Mouse (Mus musculus) heart, embryonic 10.5 days (tissue): ENCODE data around the gene 6030408B16Rik. TPM values are rescaled to one million over a fixed set of nuclear protein-coding genes. Genes with fewer than 3 reads are reported as not detected.

Source experiments
- DNase-seq: peaks from one replicate; pipeline ENCODE4 v3.0.0-alpha.2; 2017; ENCODE audit warnings: low spot score
- H3K27ac ChIP-seq: fragments of 300-500 bp; sonication (generic); 2 replicates; pipeline ENCODE4 v1.5.1; 2016; ENCODE audit warnings: mild to moderate bottlenecking
- H3K27me3 ChIP-seq: fragments of 300-500 bp; sonication (generic); 2 replicates; pipeline ENCODE4 v1.6.1; 2016; ENCODE audit warnings: mild to moderate bottlenecking; ENCODE audit not compliant: poor library complexity, insufficient read depth, severe bottlenecking
- H3K36me3 ChIP-seq: fragments of 300-500 bp; sonication (generic); 2 replicates; pipeline ENCODE4 v1.6.1; 2016; ENCODE audit warnings: mild to moderate bottlenecking, moderate library complexity
- H3K4me1 ChIP-seq: fragments of 300-500 bp; sonication (generic); 2 replicates; pipeline ENCODE4 v1.6.1; 2016; ENCODE audit warnings: mild to moderate bottlenecking
- H3K4me3 ChIP-seq: fragments of 300-500 bp; sonication (generic); 2 replicates; pipeline ENCODE4 v1.5.1; 2016; ENCODE audit warnings: mild to moderate bottlenecking, moderate library complexity
- H3K9me3 ChIP-seq: fragments of 300-500 bp; sonication (generic); 2 replicates; pipeline ENCODE4 v1.6.1; 2016; ENCODE audit warnings: mild to moderate bottlenecking, moderate library complexity
- WGBS: fragments of 180-500 bp; shearing (Covaris S2); methylation state at CpG from one replicate; pipeline ENCODE4 v1.1.7; 2016; 5-methylcytosine and 5-hydroxymethylcytosine counted together
- polyA plus RNA-seq: library from polyadenylated mRNA; unstranded; fragments of >200 nt; fragmentation: Nextera tagmentation; extraction: Ambion mirVana; gene quantifications from 2 replicates; pipeline ENCODE4 v1.2.1, GENCODE M21; 2016

Gene 6030408B16Rik
- 0.49 and 1.8 TPM in 2 replicates for polyA plus RNA-seq

- Histone ChIP-seq H3K4me3 (peak within 1 kb of the TSS; percentile 22), H3K27ac (peak within 1 kb of the TSS; percentile 74)
Observed at GRCm38 (mm10) chr15:101293025-101293621, at the start of gene 6030408B16Rik. Gene 6030408B16Rik, plus strand, starts transcription at chr15:101293212.

GRCm38 (mm10) chr15:101244012-101244411 is 49.0 kb upstream of the 6030408B16Rik start:
- no peaks in the 10 kb centered on the region for H3K27me3 ChIP-seq
- H3K36me3 ChIP-seq = no peaks in the 10 kb centered on the region
- no peak overlapping the region for H3K27ac ChIP-seq
- no peak for DNase-seq
- no peaks in the 10 kb centered on the region for H3K9me3 ChIP-seq
- no peak overlapping the region for H3K4me3 ChIP-seq
- peaks cover 55% of the 10 kb centered on the region for H3K4me1 ChIP-seq
- WGBS = 67% methylated on average over 3 of the region's 3 CpGs

More at GRCm38 (mm10) chr15:101293025-101293621, at the start of gene 6030408B16Rik:
- 44% methylated on average over 18 of the region's 18 CpGs for WGBS
- peaks cover 30% of the 10 kb centered on the region for H3K4me1 ChIP-seq
- no peaks in the 10 kb centered on the region for H3K27me3 ChIP-seq
- peaks cover 40% of the 10 kb centered on the region for H3K36me3 ChIP-seq
- DNase-seq = no peak
- no peaks in the 10 kb centered on the region for H3K9me3 ChIP-seq

- DNase-seq = peak; percentile 99
- peaks cover 47% of the 10 kb centered on the region for H3K4me1 ChIP-seq
- H3K4me3 ChIP-seq = peak overlapping the region; percentile 57
- H3K27me3 ChIP-seq = no peaks in the 10 kb centered on the region
- H3K36me3 ChIP-seq = no peaks in the 10 kb centered on the region
- H3K27ac ChIP-seq = peak overlapping the region; percentile 95
- H3K9me3 ChIP-seq = no peaks in the 10 kb centered on the region
- 2% methylated on average over 56 of the region's 56 CpGs for WGBS
Observed at GRCm38 (mm10) chr15:101246231-101247154, 46.5 kb upstream of the 6030408B16Rik start.

GRCm38 (mm10) chr15:101247155-101247498 is 45.9 kb upstream of the 6030408B16Rik start:
- Histone ChIP-seq H3K27ac (peak overlapping the region; percentile 95), H3K4me3 (peak overlapping the region; percentile 57; the same call in 1 of the 2 replicates), H3K4me1 (peaks cover 40% of the 10 kb centered on the region), H3K27me3 (no peaks in the 10 kb centered on the region), H3K9me3 (no peaks in the 10 kb centered on the region), H3K36me3 (no peaks in the 10 kb centered on the region)
- WGBS = 100% methylated on average over 1 of the region's 1 CpGs
- no peak for DNase-seq

GRCm38 (mm10) chr15:101248029-101248710 is 44.8 kb upstream of the 6030408B16Rik start:
- H3K4me3 ChIP-seq = no peak overlapping the region
- no peaks in the 10 kb centered on the region for H3K36me3 ChIP-seq
- peak overlapping the region; percentile 95 for H3K27ac ChIP-seq
- H3K27me3 ChIP-seq = no peaks in the 10 kb centered on the region
- DNase-seq = no peak
- WGBS = 21% methylated on average over 5 of the region's 5 CpGs
- no peaks in the 10 kb centered on the region for H3K9me3 ChIP-seq
- peaks cover 35% of the 10 kb centered on the region for H3K4me1 ChIP-seq

- no peaks in the 10 kb centered on the region for H3K9me3 ChIP-seq
- 73% methylated on average over 9 of the region's 9 CpGs for WGBS
- H3K36me3 ChIP-seq = no peaks in the 10 kb centered on the region
- no peak overlapping the region for H3K27ac ChIP-seq
- DNase-seq = no peak
- H3K4me1 ChIP-seq = peaks cover 54% of the 10 kb centered on the region
- H3K4me3 ChIP-seq = no peak overlapping the region
- H3K27me3 ChIP-seq = no peaks in the 10 kb centered on the region
Observed at GRCm38 (mm10) chr15:101250220-101250800, 42.7 kb upstream of the 6030408B16Rik start.

- Histone ChIP-seq H3K9me3 (no peaks in the 10 kb centered on the region), H3K27me3 (no peaks in the 10 kb centered on the region), H3K4me1 (peaks cover 58% of the 10 kb centered on the region), H3K27ac (no peak overlapping the region), H3K36me3 (no peaks in the 10 kb centered on the region), H3K4me3 (no peak overlapping the region)
- 81% methylated on average over 5 of the region's 5 CpGs for WGBS
- no peak for DNase-seq
Observed at GRCm38 (mm10) chr15:101251930-101252329, 41.1 kb upstream of the 6030408B16Rik start.

GRCm38 (mm10) chr15:101252614-101253013 is 40.4 kb upstream of the 6030408B16Rik start:
- WGBS = 79% methylated on average over 6 of the region's 6 CpGs
- Histone ChIP-seq H3K4me1 (peaks cover 56% of the 10 kb centered on the region), H3K4me3 (no peak overlapping the region), H3K27me3 (no peaks in the 10 kb centered on the region), H3K27ac (0 out of 2 replicates have a peak overlapping the region, but pooled peaks have one; percentile 1), H3K36me3 (no peaks in the 10 kb centered on the region), H3K9me3 (no peaks in the 10 kb centered on the region)
- no peak for DNase-seq

- DNase-seq = no peak
- Histone ChIP-seq H3K36me3 (0 out of 2 replicates have a peak, but pooled peaks cover 3% of the 10 kb centered on the region), H3K9me3 (no peaks in the 10 kb centered on the region), H3K27ac (peak overlapping the region; percentile 98), H3K4me1 (peaks cover 51% of the 10 kb centered on the region), H3K4me3 (peak overlapping the region; percentile 89), H3K27me3 (no peaks in the 10 kb centered on the region)
- WGBS = 29% methylated on average over 3 of the region's 3 CpGs
Observed at GRCm38 (mm10) chr15:101253563-101253885, 39.5 kb upstream of the 6030408B16Rik start.

- no peaks in the 10 kb centered on the region for H3K9me3 ChIP-seq
- peaks cover 47% of the 10 kb centered on the region for H3K4me1 ChIP-seq
- no peaks in the 10 kb centered on the region for H3K27me3 ChIP-seq
- H3K4me3 ChIP-seq = peak within 1 kb of the TSS; percentile 89
- WGBS = under 1% methylated on average over 67 of the region's 82 CpGs
- H3K27ac ChIP-seq = peak within 1 kb of the TSS; percentile 98
- DNase-seq = peak; percentile 90
- 0 out of 2 replicates have a peak, but pooled peaks cover 3% of the 10 kb centered on the region for H3K36me3 ChIP-seq
Observed at GRCm38 (mm10) chr15:101253886-101254795, 38.9 kb upstream of the 6030408B16Rik start, which contains the start of gene Nr4a1. Gene Nr4a1, plus strand, starts transcription at chr15:101254269.

GRCm38 (mm10) chr15:101255842-101256462 is 37.1 kb upstream of the 6030408B16Rik start:
- Histone ChIP-seq H3K27me3 (no peaks in the 10 kb centered on the region), H3K4me3 (no peak overlapping the region), H3K9me3 (no peaks in the 10 kb centered on the region), H3K4me1 (peaks cover 60% of the 10 kb centered on the region), H3K27ac (peak overlapping the region; percentile 1; the same call in 1 of the 2 replicates), H3K36me3 (0 out of 2 replicates have a peak, but pooled peaks cover 8% of the 10 kb centered on the region)
- DNase-seq = no peak
- WGBS = 75% methylated on average over 7 of the region's 7 CpGs
